Comparison of ENCODE assay signal across 9 mouse cellular contexts in the genomic region with DNA sequence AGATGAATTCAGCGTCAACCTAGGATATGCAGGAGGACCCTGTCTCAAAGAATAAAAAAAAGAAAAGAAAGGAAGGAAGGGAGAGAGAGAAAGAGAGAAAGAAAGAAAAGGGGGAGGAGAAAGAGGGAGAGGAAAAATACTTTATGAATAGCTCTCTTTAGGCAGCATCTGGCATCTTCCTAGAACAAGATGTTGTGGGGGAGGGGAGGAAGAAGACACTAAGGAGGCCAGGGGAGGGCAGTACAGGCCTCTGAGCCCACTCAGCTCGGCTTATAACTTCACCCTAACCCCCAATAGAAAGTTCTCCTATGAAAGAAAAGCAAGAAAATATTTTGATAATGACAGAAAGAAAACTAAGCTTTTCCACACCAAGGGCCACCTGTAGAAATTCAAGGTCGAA. TPM values are rescaled to one million over a fixed set of nuclear protein-coding genes. Genes with fewer than 3 reads are reported as not detected.
A peak's percentile ranks its signal among the peaks of the same experiment; 100 is the strongest.
DNase-seq lines count a peak whose midpoint lies in the region; ATAC-seq and TF ChIP-seq lines count a peak whose summit lies in the region.
"Had no signal": no experiment of that assay in that cellular context is flagged by ENCODE, and none has a peak within 500 bp of the region (broad histone marks: within the 10 kb centered on the region; RNA-seq: fewer than 3 reads in every experiment).

No protein-coding gene starts in this region.

- peaks cover 10% of the 10 kb centered on the region for H3K36me3 ChIP-seq in heart, adult 2 months (ENCODE audit: control insufficient read depth, insufficient read depth, low read length)
- H3K36me3 ChIP-seq in heart, embryonic 11.5 days (ENCODE audit: control insufficient read depth, insufficient read depth, low read length): no peaks in the 10 kb centered on the region
- H3K36me3 ChIP-seq in limb, embryonic 14.5 days (ENCODE audit: control insufficient read depth, insufficient read depth, low read length): no peaks in the 10 kb centered on the region
- H3K36me3 ChIP-seq in stomach, postnatal 0 days (ENCODE audit: control insufficient read depth, insufficient read depth, low read length): no peaks in the 10 kb centered on the region

- intact Hi-C loops in heart, adult 2 months (cut with DNase I): loop anchor here (2.0 kb wide), 1 partner anchor 33 kb away; no protein-coding TSS in a partner anchor

- H3K79me2 ChIP-seq in heart, adult 2 months (replicated peaks; ENCODE audit: control insufficient read depth, insufficient read depth, low read length): 0 out of 2 replicates have a peak, but pooled peaks cover 3% of the 10 kb centered on the region

- WGBS in heart, adult 2 months: 69% methylated on average over 3 of the region's 3 CpGs
- 57% methylated on average over 3 of the region's 3 CpGs for WGBS in heart, embryonic 11.5 days (ENCODE audit: insufficient replicate concordance)
- WGBS in limb, embryonic 14.5 days: 58% methylated on average over 3 of the region's 3 CpGs
- WGBS in stomach, postnatal 0 days: 49% methylated on average over 3 of the region's 3 CpGs

- no peak overlapping the region for H3K4me3 ChIP-seq in heart, adult 2 months
- H3K4me3 ChIP-seq in heart, embryonic 11.5 days (ENCODE audit: low read depth, low read length): no peak overlapping the region
- no peak overlapping the region for H3K4me3 ChIP-seq in limb, embryonic 14.5 days (replicated peaks; ENCODE audit: low read length)
- no peak overlapping the region for H3K4me3 ChIP-seq in stomach, postnatal 0 days (ENCODE audit: low read depth, low read length)
- H3K4me3 ChIP-seq: erythroblast, embryonic 14.5 days had no signal

- H3K4me2 ChIP-seq in heart, embryonic 11.5 days: no peak overlapping the region
- H3K4me2 ChIP-seq in limb, embryonic 14.5 days (replicated peaks; ENCODE audit: low read depth, low read length, severe bottlenecking): no peak overlapping the region
- H3K4me2 ChIP-seq in stomach, postnatal 0 days (replicated peaks; ENCODE audit: low read depth): no peak overlapping the region; the same call in 1 of the 2 replicates

- TF ChIP-seq EP300 in heart, adult 2 months (IDR thresholded peaks at IDR 0.05; ENCODE audit: insufficient read depth, low read depth, low read length): no peak
- TF ChIP-seq EP300 in stomach, postnatal 0 days (optimal IDR thresholded peaks at IDR 0.05): no peak

- no peak for DNase-seq in heart, adult 2 months
- peak; percentile 53 for DNase-seq in thymus, postnatal 0 days (ENCODE audit: low spot score)
- DNase-seq in thymus, postnatal 10 days (ENCODE audit: low spot score in 2 of 2): no peak
- peak; percentile 61 for DNase-seq in limb, embryonic 14.5 days (ENCODE audit: low spot score)
- no peak for DNase-seq in stomach, postnatal 0 days (ENCODE audit: low spot score)
- DNase-seq in T-cell, adult 2 months (ENCODE audit: low spot score): no peak
- DNase-seq in thymus, postnatal 25 days: no peak

- H3K27me3 ChIP-seq in heart, adult 2 months (ENCODE audit: control insufficient read depth, insufficient read depth, low read length): no peaks in the 10 kb centered on the region
- no peaks in the 10 kb centered on the region for H3K27me3 ChIP-seq in heart, embryonic 11.5 days (ENCODE audit: control insufficient read depth, insufficient read depth, low read length)
- no peaks in the 10 kb centered on the region for H3K27me3 ChIP-seq in limb, embryonic 14.5 days (ENCODE audit: control insufficient read depth, insufficient read depth, low read length)
- no peaks in the 10 kb centered on the region for H3K27me3 ChIP-seq in stomach, postnatal 0 days (ENCODE audit: control insufficient read depth, insufficient read depth, low read length)

- peaks cover 39% of the 10 kb centered on the region for H3K4me1 ChIP-seq in heart, adult 2 months (ENCODE audit: control insufficient read depth, insufficient read depth, low read length)
- peaks cover 70% of the 10 kb centered on the region for H3K4me1 ChIP-seq in heart, embryonic 11.5 days (ENCODE audit: control insufficient read depth, insufficient read depth, low read length)
- peaks cover 75% of the 10 kb centered on the region for H3K4me1 ChIP-seq in limb, embryonic 14.5 days (ENCODE audit: control insufficient read depth, insufficient read depth, low read length)
- peaks cover 29% of the 10 kb centered on the region for H3K4me1 ChIP-seq in stomach, postnatal 0 days (replicated peaks; ENCODE audit: control insufficient read depth, insufficient read depth)

- H3K9me3 ChIP-seq in heart, embryonic 11.5 days (replicated peaks; ENCODE audit: control insufficient read depth, low read length): no peaks in the 10 kb centered on the region
- no peaks in the 10 kb centered on the region for H3K9me3 ChIP-seq in limb, embryonic 14.5 days (ENCODE audit: control insufficient read depth, low read length)
- no peaks in the 10 kb centered on the region for H3K9me3 ChIP-seq in stomach, postnatal 0 days (ENCODE audit: control insufficient read depth, low read length)

- no peak for ATAC-seq in heart, embryonic 11.5 days (replicated peaks; ENCODE audit: insufficient number of reproducible peaks, low FRiP score, low TSS enrichment)
- ATAC-seq in limb, embryonic 14.5 days (ENCODE audit: low FRiP score, low read depth): no peak
- no peak for ATAC-seq in stomach, postnatal 0 days (ENCODE audit: low FRiP score, low TSS enrichment)

- no peak for TF ChIP-seq POLR2A in heart, adult 2 months (IDR thresholded peaks at IDR 0.05; ENCODE audit: insufficient read depth, low read depth, low read length)
- no peak for TF ChIP-seq POLR2A in limb, embryonic 14.5 days (IDR thresholded peaks at IDR 0.05; ENCODE audit: borderline replicate concordance, extremely low read depth, insufficient read depth, insufficient read length)

- peak overlapping the region; percentile 93 for H3K27ac ChIP-seq in heart, adult 2 months
- H3K27ac ChIP-seq in heart, embryonic 11.5 days (ENCODE audit: low read depth, low read length): no peak overlapping the region
- H3K27ac ChIP-seq in limb, embryonic 14.5 days (replicated peaks; ENCODE audit: low read depth, low read length): peak overlapping the region; percentile 71
- H3K27ac ChIP-seq in stomach, postnatal 0 days (replicated peaks): peak overlapping the region; percentile 83

- H3K9ac ChIP-seq in heart, adult 2 months (ENCODE audit: low read depth, low read length): no peak overlapping the region
- no peak overlapping the region for H3K9ac ChIP-seq in heart, embryonic 11.5 days (ENCODE audit: low read depth, low read length)
- H3K9ac ChIP-seq in limb, embryonic 14.5 days (ENCODE audit: low read depth, low read length, severe bottlenecking): no peak overlapping the region
- H3K9ac ChIP-seq in stomach, postnatal 0 days (ENCODE audit: low read length): no peak overlapping the region

- TF ChIP-seq CTCF in heart, adult 2 months (IDR thresholded peaks at IDR 0.05): no peak
- peak; percentile 27 for TF ChIP-seq CTCF in stomach, postnatal 0 days (IDR thresholded peaks at IDR 0.05; ENCODE audit: low read depth)

RNA-seq across cellular contexts. Expression of a gene that starts 9.0 kb away (rescaled TPM):
- 10 to 100 TPM; 11.8 to 18.6 TPM for total RNA-seq in heart, adult 2 months (2021)
- polyA plus RNA-seq in heart, adult 2 months (2012; rRNA removed): 25.7 and 26.4 TPM in 2 replicates
- polyA plus RNA-seq in heart, embryonic 11.5 days (2014; fragmentation: Nextera tagmentation; extraction: Ambion mirVana): 43.5 and 54.0 TPM in 2 replicates
- polyA plus RNA-seq in thymus, postnatal 0 days (2015; fragmentation: Nextera tagmentation; extraction: Ambion mirVana): 58.5 and 65.0 TPM in 2 replicates
- polyA plus RNA-seq in limb, embryonic 14.5 days (2012; rRNA removed): 75.2 and 81.8 TPM in 2 replicates
- polyA plus RNA-seq in limb, embryonic 14.5 days (2014; fragmentation: Nextera tagmentation; extraction: Ambion mirVana): 75.5 and 80.0 TPM in 2 replicates
- polyA plus RNA-seq in stomach, postnatal 0 days (2015; fragmentation: Nextera tagmentation; extraction: Ambion mirVana): 38.1 and 38.8 TPM in 2 replicates

RNA-seq across cellular contexts. Expression of a gene that starts 56.0 kb away (rescaled TPM):
- total RNA-seq in heart, adult 2 months (2021): 10 to 100 TPM; 27.1 to 32.4 TPM
- polyA plus RNA-seq in heart, adult 2 months (2012; rRNA removed): 13.5 and 16.6 TPM in 2 replicates
- polyA plus RNA-seq in heart, embryonic 11.5 days (2014; fragmentation: Nextera tagmentation; extraction: Ambion mirVana): 67.7 and 75.4 TPM in 2 replicates
- 6.6 and 9.3 TPM in 2 replicates for polyA plus RNA-seq in thymus, postnatal 0 days (2015; fragmentation: Nextera tagmentation; extraction: Ambion mirVana)
- 13.7 and 19.6 TPM in 2 replicates for polyA plus RNA-seq in limb, embryonic 14.5 days (2012; rRNA removed)
- polyA plus RNA-seq in limb, embryonic 14.5 days (2014; fragmentation: Nextera tagmentation; extraction: Ambion mirVana): 27.1 and 29.8 TPM in 2 replicates
- 32.4 and 34.5 TPM in 2 replicates for polyA plus RNA-seq in stomach, postnatal 0 days (2015; fragmentation: Nextera tagmentation; extraction: Ambion mirVana)

Comparison
In these comparisons a context has a peak if more than half of its experiments do, and no peak if none do; other contexts are left out.
1. DNase-seq: peak in thymus, postnatal 0 days (single experiment) and limb, embryonic 14.5 days (single experiment); none in heart, adult 2 months (0 of 2), thymus, postnatal 10 days (0 of 2), stomach, postnatal 0 days (single experiment), T-cell, adult 2 months (single experiment) and thymus, postnatal 25 days (single experiment).